Mouse (Mus musculus) kidney, adult 11 months (tissue): ENCODE measurements around the gene Rhof.

ENCODE experiments used
- DNase-seq: peaks from one replicate; pipeline ENCODE4 v3.0.0; 2022

Rhof gene

DNA sequence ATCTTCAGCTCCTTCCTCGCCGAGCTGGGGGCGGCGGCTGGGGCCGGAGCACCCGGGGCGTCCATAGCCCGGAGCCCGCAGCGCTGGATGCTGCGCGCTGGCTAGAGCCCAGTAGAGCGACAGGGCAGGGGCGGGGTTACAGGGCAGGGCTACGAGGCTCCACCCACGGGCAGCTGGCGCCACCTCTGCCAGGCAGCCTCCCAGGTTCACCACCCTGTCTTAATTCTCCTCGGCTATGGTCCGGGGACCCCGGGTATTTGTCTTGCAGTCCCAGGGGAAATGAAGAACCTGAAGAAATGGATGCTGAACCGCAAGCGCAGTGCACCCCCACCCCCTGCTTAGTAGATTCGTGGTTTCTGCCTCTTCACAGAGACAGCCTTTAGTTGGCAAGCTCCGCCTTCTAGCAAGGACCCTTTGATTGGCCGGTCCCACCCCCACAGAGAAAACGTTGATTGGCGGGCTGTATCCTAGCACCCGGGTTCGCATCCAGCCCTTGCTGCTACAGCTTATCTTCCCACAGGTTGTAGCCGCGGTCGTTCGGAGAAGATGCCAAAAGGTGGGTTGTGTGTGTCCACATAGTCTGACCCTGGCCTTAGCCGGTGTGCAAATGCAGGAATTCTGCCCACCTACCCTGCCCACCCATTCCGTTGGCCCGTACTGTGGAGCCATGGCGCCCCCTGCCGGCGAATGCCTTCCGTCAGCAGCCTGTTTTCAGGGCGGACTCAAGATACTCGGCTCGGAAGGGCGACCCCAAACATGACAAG, at the start of gene Rhof:
Gene Rhof, minus strand, starts transcription at position 385 of the 764 bp plus-strand sequence.
- DNase-seq, result peak; percentile 83

DNA sequence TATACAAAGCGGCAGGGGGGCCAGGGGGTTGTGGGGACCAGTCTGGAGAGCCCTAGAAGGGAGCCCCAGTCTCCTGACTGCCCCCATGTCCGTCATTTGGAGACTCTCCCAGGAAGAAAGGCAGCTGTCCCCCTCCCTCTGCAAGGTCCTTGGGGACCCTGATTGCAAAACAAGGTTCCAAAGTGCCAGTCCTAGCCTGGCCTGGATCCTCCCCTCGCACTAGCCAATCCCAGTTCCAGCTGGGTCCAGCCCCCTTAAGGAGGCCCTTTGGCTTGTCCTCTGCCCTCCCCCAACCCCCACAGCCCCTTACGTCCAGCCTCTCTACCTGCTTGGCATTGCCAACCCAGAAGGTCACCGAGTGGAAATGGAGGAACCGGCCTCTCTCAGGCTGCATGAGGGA, 49.0 kb upstream of the Rhof start:
- peak; percentile 86 for DNase-seq

DNA sequence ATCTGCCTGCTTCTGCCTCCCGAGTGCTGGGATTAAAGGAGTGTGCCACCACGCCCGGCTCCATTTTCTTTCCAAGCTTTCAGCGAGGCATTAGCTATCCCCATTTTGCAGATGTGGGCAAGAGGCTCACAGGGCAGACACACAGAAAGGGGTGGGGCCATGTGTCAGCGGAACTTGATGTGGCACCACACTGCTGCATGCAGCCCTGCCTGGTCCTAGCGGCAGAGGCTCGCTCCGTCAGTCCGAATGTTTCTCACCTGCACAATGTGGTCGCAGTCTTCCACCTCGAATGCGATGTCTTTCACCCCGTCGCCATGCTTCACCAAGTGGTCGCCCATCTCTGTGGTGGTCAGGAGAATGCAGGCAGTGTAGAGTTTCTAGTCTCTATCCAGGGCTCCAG, 47.9 kb upstream of the Rhof start:
- DNase-seq, result no peak

DNA sequence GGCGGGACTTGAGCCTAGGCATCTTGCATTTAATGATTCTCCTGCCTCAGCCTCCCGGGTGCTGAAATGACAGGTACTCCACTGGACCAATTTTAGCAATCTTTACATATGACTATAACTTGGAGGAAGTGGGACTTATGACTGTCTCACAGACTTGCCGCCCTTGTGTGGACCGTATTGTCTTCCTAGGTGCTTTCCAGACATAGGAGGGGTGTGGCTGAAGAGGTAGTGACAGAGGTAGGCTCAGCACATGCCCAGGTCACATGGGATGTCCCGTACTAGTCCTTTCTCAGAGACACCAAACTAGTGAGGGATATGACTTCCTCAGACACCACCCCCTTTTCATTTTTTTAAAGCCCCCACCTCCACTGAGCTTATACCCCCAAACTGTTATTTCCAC, 46.3 kb upstream of the Rhof start:
- DNase-seq, result no peak

DNA sequence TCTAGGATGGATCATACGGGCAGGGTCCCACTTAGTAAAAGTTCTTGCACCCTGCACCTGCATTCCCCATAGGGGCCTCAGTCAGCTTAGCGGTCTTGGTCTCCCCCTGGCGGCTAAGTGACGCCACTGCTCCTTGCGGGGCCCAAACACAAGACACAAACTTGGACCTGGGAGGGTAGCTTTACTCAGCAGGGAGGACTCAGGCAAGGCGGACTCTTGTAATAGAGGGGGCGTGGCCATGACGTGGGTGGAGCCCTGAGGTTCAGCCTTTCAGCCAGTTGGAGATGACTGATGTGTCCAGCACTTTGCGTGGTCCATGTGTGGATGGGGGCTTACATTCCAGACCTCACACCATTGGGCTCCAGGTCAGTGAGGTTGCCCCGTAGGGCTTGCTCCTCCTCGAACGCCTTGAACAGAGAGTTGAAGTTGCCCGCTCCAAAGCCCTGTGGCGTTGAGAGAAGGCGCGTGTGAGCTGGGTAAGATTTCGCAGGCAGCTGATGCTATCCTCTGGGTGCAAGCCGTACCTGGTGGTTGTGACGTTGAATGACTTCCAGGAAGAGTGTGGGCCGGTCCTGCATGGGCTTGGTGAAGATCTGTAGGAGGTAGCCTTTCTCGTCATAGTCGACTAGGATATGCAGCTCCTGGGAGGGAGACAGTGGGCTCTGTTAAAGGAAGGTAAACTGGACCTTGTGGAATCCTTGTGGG, 39.3 kb upstream of the Rhof start:
- DNase-seq, result peak; percentile 89

DNA sequence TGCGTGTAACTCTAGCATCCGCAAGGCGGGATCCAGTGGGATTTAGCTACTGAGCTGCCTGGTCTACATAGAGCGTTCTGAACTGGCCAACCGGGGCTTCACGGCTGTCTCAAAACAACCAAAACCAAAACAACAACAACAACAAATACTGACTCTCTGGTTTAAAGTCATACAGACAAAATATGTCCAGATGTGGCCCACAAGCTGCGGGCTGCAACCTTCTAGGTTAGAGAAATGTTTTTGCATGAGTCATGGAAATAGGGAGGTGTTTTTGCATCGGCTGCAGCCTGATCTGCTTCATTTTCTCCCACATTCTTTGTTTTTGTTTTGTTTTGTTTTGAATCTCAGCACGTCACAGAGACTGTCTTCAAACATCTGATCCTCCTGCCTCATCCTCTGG, 37.9 kb upstream of the Rhof start:
- DNase-seq, result no peak

DNA sequence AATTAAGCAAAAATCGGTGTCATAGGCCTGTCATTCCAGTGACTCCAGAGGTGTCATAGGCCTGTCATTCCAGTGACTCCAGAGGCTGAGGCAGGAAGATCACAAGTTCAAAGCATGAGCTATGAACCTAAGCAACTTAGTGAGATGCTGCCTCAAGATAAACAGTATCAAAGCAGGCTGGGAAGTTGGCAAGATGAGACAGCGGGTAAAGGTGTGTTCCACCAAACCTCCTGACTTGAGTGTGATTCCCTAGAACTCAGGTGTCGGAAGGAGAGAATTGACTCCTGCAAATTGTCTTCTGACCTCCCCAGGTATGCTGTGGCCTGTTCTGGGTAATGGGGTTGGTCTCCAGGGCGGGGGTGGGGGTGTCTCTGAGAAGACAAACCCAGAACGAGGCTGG, 36.8 kb upstream of the Rhof start, which contains the start of gene Psmd9:
Gene Psmd9, plus strand, starts transcription at position 130 of the 400 bp plus-strand sequence.
- DNase-seq, result no peak

DNA sequence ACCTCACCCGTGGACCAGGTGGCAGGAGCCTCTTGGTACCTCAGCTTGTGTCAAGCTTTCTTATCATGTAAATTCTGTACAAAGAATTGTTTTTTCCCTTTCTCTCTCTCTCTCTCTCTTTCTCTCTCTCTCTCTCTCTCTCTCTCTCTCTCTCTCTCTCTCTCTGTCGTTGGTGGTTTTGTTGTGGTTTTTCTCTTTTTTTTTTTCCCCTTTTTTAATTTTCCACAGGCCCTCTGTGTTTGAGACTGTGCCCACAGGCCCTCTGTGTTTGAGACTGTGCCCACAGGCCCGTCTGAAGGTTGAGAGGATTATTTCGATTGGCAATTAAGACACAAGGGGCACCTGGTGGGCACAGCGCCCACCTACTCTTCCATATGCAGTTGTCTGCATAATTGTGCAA, 35.1 kb upstream of the Rhof start:
- DNase-seq, result no peak

DNA sequence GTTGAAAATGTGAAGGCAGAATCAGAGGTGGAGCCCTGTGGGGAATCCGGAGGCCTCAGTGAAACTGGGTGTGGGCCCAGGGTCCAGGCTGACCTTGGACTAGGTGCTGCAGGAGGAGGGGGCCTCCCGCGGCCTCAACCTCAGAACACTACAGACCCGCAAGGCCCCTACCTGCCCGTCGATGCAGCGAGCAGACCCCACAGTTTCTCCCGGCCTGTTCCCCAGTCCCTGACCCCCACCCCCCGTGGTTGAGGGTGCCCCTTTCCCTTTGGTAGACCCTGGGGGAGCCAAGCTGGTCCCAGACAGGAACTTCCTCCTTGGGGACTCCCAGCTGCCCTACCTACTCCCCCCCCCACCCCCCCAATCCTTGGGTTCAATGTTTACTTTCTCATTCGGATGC, 33.9 kb upstream of the Rhof start:
- no peak for DNase-seq

DNA sequence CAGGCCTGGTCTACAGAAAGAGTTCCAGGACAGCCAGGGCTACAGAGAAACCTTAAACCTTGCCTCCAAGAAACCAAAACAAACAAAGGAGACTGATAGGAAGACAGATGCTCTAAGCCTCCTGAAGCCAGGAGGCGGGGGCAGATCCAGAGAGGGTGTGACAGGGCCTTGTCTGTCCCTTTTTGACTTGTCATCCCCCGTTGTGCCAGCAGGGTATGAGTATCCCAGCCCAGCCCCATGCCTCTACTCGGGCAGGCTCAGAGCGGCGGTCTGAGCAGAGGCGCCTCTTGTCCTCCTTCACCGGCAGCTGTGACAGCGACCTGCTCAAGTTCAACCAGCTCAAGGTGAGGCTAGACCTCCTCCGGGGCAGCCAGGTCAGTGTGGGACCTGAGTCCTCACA, 30.4 kb upstream of the Rhof start:
- DNase-seq, result no peak

DNA sequence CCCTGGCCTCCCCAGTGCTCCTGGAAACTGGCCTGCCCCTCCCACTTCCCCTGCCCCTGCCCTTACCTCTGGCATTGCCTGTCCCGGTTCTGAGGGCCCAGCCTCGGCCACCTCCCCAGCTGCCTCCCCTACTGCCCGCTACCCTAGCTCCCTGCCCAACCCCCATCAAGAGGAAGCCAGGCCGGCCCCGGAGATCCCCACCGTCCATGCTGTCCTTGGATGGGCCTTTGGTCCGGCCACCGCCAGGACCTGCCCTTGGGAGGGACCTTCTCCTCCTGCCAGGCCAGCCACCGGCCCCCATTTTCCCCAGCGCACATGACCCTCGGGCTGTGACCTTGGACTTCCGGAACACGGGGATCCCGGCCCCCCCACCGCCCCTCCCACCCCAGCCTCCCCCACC, 27.8 kb upstream of the Rhof start:
- no peak for DNase-seq

DNA sequence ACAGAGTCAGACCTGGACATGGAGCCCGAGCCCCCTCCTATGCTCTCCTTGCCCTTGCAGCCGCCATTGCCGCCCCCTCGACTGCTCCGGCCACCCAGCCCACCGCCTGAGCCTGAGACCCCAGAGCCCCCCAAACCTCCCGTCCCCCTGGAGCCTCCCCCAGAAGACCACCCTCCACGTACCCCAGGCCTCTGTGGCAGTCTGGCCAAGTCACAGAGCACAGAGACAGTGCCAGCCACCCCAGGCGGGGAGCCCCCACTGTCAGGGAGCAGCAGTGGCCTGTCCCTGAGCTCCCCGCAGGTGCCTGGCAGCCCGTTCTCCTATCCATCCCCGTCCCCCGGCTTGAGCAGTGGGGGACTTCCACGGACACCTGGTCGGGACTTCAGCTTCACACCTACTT, 27.4 kb upstream of the Rhof start:
- no peak for DNase-seq

DNA sequence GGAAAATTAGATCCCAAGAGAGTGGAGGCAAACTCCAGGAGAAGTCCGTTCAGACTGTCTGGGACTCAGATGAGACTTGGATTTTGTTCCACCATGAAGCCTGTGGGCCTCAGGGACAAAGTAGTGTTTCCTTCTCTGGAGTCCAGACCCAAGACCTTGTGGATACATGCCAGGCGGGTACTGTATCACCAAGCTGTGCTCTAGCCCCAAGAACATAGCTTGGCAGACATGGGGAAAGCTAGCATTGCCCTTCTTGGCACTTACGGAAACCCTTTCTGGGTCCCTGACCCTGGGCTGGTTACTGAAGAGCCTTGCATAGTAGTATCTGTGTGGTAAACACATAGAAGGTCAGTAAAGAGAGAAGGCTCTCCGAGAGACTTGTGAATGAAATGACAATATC, 27.0 kb upstream of the Rhof start:
- no peak for DNase-seq

DNA sequence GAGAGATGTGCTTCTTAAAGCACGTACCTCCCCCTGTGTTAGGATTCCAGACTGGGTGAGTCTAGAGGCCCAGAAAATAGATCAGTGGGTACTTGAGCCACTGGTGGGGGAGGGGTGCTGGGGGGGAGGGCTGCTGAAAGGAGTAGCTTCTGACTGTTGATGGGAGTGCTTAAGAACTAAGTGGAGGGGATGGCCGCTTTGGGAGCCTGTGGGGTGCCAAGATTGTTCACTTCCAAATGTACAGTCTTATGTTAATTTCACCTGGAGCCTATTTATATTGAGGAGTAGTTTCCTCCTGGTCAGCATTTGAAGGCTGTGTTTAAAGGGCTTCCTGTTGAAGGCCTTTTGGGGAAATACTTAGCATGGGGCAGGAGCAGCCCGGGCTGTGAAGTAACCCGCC, 25.5 kb upstream of the Rhof start:
- DNase-seq, result no peak

DNA sequence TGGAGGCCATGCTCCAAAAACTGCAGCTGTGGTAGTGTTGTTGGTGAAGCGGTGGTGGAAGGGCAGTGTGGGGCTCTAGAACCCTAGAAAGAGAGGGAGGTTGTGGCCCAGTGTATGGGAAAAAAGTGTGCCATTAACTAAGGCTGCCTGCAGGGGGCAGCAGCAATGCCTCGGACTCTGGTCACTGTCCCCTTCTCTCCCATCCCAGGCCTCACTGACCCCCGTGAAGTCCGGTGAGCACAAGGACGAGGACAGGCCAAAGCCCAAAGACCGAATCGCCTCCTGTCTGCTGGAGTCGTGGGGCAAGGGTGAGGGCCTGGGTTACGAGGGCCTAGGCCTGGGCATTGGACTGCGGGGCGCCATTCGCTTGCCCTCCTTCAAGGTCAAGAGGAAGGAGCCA, 24.3 kb upstream of the Rhof start:
- DNase-seq, result peak; percentile 54

DNA sequence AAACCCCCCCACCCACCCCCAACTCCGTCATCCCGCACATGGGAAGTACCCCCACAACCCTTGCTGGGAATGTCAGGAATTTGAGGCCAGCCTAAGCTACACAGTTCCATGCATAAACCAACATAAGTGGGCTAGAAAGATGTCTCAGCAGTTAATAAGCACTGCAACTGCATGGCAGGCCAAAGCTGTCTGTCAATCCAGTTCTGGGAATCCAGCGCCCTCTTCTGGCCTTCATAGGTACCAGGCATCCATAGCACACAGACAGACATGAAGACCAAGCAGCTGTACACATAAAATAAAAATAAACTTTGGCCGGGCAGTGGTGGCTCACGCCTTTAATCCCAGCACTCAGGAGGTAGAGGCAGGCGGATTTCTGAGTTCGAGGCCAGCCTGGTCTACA, 22.9 kb upstream of the Rhof start:
- DNase-seq, result peak; percentile 71

DNA sequence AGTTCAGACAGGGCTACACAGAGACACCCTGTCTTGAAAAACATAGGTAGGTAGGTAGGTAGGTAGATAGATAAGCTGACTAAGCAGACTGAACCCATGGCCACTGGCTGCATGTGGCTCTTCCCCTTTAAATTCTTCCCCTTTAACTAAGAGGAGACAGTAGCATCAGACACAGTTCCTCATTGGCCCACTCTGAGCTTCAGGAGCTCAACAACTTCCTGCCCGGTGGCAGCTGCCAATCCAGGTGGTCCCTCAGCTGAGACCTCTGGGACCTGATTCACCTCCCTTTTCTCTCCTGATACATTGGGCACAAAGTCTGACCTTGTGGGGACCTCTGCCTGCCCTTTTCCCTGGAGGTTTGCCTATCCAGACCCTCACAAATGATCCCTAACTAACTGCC, 20.4 kb upstream of the Rhof start:
- DNase-seq, result no peak

DNA sequence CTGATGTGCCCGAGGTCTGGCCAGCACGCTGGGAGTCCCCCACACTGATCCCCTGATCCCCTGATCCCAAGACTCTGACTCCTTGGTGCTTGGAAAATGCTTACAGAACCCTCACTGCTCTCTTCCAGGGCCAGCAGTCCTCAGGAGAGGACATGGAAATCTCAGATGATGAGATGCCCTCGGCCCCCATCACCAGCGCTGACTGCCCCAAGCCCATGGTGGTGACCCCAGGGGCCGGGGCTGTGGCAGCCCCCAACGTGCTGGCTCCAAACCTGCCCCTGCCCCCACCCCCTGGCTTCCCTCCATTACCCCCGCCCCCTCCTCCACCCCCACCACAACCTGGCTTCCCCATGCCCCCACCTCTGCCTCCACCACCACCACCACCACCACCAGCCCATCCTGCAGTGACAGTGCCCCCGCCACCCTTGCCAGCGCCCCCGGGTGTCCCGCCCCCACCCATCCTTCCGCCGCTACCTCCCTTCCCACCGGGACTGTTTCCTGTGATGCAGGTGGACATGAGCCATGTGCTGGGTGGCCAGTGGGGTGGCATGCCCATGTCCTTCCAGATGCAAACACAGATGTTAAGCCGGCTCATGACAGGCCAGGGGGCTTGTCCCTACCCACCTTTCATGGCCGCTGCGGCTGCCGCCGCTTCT, 19.3 kb upstream of the Rhof start:
- DNase-seq, result no peak

DNA sequence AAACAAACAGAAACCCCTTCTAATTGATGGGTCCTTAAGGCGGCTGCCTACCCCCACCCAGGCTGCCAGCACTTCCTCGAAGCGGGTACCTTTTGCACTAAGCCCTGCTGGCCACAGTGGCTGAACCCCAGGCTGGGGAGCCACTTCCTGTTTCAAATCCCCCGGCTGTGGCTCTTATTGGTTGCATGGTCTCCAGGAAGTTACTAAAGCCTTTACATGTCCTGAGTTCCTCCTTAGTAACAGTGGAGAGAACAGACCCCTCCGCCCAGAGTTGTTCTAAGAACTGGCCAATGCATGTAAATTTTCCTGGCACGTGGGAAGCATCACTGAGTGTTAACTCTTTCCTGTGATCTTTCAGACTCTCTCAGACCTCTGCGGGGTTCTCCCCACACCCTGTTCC, 18.6 kb upstream of the Rhof start:
- no peak for DNase-seq

DNA sequence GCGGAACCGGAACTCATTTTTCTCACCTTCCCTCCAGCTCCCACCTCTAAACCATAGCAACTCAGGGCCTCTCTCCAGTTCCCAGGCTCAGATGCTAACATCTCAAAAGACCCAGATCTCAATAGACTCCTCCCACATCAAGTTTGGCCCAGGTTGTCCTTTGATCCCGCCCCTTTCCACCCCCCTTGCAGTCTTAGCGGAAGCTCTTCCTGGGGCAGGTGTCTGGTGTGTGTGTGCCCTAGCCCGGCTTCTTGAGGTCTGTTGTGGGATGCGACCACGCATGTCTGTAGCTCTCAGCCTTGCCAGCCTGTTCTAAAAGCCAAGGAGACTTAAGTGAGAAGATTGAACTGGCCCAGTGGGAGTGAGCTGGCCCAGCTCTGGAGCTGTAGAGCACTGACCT, 18.1 kb upstream of the Rhof start:
- DNase-seq, result no peak

DNA sequence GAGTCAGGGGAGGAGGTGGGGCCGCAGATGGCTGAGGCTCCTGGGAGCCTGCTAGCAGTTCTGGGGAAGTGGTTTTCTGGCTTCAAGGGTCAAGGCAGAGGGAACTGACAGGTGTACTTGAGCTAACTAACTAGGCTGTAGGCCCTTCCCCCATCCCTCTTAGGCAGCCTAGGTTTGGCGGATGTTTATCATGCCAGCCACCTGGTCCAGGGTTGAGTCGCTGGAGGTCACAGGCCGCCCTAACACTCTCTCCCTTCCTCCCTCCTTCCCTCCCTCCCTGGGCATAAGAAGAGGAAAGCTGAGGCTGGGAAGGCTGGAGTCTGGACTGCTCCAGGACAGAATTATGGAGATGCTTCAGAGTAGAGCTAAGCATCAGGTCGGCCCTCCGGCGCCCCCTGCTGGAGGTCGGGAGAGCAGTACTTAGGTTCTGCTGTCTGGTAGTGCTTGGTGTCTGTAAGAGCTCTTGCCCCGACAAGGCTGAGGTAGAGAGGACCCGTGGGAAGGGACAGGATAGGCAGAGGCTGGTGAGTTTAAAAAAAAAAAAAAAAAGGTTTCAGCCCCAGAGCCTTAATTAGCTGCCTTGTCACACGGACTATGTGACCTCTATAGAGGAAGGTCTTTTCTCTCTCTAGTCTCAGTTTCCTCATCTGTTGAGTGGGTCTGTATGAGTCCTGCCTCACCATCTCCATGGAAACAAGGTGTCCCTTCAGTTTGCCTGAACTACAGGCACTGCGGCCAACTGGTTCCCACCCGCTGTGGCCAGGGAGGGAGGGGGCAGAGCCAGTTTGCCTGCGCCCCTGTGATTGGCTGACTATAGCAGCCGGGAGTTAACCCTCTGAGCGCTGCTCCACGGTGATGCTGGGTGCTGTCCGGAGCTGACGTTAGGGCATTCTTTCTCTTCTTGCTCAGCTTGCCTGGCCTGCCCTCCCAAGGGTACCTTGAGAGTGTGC, 17.2 kb upstream of the Rhof start:
- peak; percentile 88 for DNase-seq

DNA sequence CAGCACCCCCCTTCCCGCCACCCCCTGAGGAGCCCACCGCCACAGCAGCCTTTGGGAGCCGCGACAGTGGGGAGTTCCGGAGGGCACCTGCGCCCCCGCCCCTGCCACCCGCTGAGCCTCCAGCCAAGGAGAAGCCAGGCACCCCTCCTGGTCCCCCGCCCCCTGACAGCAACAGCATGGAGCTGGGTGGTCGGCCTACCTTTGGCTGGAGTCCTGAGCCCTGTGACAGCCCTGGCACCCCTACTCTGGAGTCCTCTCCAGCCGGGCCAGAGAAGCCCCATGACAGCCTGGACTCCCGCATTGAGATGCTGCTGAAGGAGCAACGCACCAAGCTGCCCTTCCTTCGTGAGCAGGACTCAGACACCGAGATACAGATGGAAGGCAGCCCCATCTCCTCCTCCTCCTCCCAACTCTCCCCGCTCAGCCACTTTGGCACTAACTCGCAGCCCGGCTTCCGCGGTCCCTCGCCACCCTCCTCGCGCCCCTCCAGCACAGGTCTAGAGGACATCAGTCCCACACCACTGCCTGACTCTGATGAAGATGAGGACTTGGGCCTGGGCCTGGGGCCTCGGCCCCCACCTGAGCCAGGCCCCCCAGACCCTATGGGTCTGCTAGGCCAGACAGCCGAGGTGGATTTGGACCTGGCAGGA, 15.7 kb upstream of the Rhof start:
- DNase-seq, result no peak
